Mouse (Mus musculus): ENCODE measurements around the gene Prpf19.

- TF ChIP-seq POLR2A (IDR thresholded peaks at IDR 0.05; ENCODE audit: insufficient read length, low read depth) (no peak), E2F4 (IDR thresholded peaks at IDR 0.05; ENCODE audit: insufficient read depth) (no peak), MAX (IDR thresholded peaks at IDR 0.05; ENCODE audit: low read depth) (no peak), USF1 (IDR thresholded peaks at IDR 0.05; ENCODE audit: low read depth) (no peak), POLR2AphosphoS2 (IDR thresholded peaks at IDR 0.05; ENCODE audit: insufficient read length, low read depth) (no peak), TCF3 (IDR thresholded peaks at IDR 0.05; ENCODE audit: insufficient read length, low read depth) (no peak), MYOG (IDR thresholded peaks at IDR 0.05; ENCODE audit: control insufficient read depth in 1 of 3, insufficient read depth in 1 of 3, insufficient read length in 2 of 3, low read depth in 2 of 3) (no peak), TCF12 (IDR thresholded peaks at IDR 0.05; ENCODE audit: insufficient read depth, poor library complexity, severe bottlenecking) (no peak), MYOD1 (IDR thresholded peaks at IDR 0.05; ENCODE audit: control insufficient read depth in 1 of 3, insufficient read length in 2 of 3, low read depth in 2 of 3) (no peak), CEBPB (IDR thresholded peaks at IDR 0.05; ENCODE audit: insufficient read depth, poor library complexity, severe bottlenecking) (no peak), SRF (IDR thresholded peaks at IDR 0.05; ENCODE audit: control insufficient read depth, insufficient read length, low read depth) (no peak)
These were observed 45.2 kb downstream of the Prpf19 start for GRCm38 (mm10) chr19:10940097-10940800.
